Mouse (Mus musculus): Measurements from ENCODE around the gene Shc4.

DNA sequence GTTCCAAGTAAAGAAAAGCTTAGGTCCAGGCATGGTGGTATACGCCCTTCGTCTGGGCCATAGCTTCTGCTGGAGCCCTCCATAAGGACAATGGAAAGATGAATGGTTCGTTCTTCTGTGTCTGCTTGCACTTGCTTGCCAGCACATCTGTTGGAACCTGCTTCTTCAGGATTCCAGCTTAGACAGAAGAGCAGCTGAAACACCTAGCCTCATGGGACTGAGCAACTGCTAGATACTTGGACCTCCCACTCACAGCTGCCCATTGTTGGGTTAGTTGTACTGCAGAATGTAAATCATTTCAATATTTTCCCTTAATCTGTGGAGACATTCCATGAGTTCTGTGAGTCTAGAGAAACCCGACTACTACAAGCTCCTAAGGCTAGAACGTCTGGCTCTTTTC, 73.9 kb downstream of the Shc4 start:
- TF ChIP-seq CTCF (IDR thresholded peaks at IDR 0.05; ENCODE audit: low read depth, low read length) (no peak), POLR2A (IDR thresholded peaks at IDR 0.05; ENCODE audit: extremely low read depth, insufficient read depth, low read length) (no peak)

Data from liver, adult 2 months (tissue).